Comparison of ENCODE assay signal across 34 mouse cellular contexts in genomic region chr1:106314476-106314875, GRCm38 (mm10).
DNase-seq lines count a peak whose midpoint lies in the region; ATAC-seq and TF ChIP-seq lines count a peak whose summit lies in the region.
"Had no signal": no experiment of that assay in that cellular context is flagged by ENCODE, and none has a peak within 500 bp of the region (broad histone marks: within the 10 kb centered on the region; RNA-seq: fewer than 3 reads in every experiment).

No protein-coding gene starts in this region.

- 88% methylated on average over 4 of the region's 4 CpGs for WGBS in forebrain, embryonic 12.5 days

- H3K36me3 ChIP-seq in forebrain, embryonic 12.5 days (replicated peaks) = no peaks in the 10 kb centered on the region
- H3K36me3 ChIP-seq: intestine, embryonic 15.5 days had no signal

- ATAC-seq in forebrain, embryonic 12.5 days (ENCODE audit: low FRiP score) = no peak
- ATAC-seq: CD4-positive, CD25-positive, alpha-beta regulatory T cell, adult 4 months; forebrain, embryonic 14.5 days; forebrain, postnatal 0 days; hindbrain, embryonic 16.5 days; intestine, embryonic 15.5 days had no signal

- no peak for TF ChIP-seq POLR2A in embryonic fibroblast, embryonic 13.5 days (IDR thresholded peaks at IDR 0.05; ENCODE audit: low read depth, low read length)

- no peaks in the 10 kb centered on the region for H3K9me3 ChIP-seq in forebrain, embryonic 12.5 days
- H3K9me3 ChIP-seq: embryonic facial prominence, embryonic 10.5 days; embryonic facial prominence, embryonic 13.5 days; forebrain, embryonic 10.5 days; heart, embryonic 12.5 days; heart, embryonic 15.5 days; hindbrain, embryonic 10.5 days; hindbrain, embryonic 13.5 days; intestine, embryonic 15.5 days had no signal

- H3K4me3 ChIP-seq in embryonic fibroblast, embryonic 13.5 days (ENCODE audit: insufficient read depth, low read length) = no peak overlapping the region
- no peak overlapping the region for H3K4me3 ChIP-seq in forebrain, embryonic 12.5 days (replicated peaks)
- H3K4me3 ChIP-seq: embryonic facial prominence, embryonic 10.5 days; embryonic facial prominence, embryonic 13.5 days; forebrain, embryonic 10.5 days; gastrocnemius, adult 2 months; heart, embryonic 12.5 days; heart, embryonic 15.5 days; hindbrain, embryonic 10.5 days; hindbrain, embryonic 13.5 days; intestine, embryonic 15.5 days had no signal

- no peak overlapping the region for H3K4me2 ChIP-seq in forebrain, embryonic 12.5 days
- H3K4me2 ChIP-seq: embryonic facial prominence, embryonic 13.5 days; heart, embryonic 12.5 days; heart, embryonic 15.5 days; hindbrain, embryonic 13.5 days; intestine, embryonic 15.5 days had no signal

- TF ChIP-seq CTCF in embryonic fibroblast, embryonic 13.5 days (IDR thresholded peaks at IDR 0.05; ENCODE audit: borderline replicate concordance, insufficient read depth, low read length) = no peak

- H3K27me3 ChIP-seq in forebrain, embryonic 12.5 days = no peaks in the 10 kb centered on the region
- H3K27me3 ChIP-seq: embryonic facial prominence, embryonic 13.5 days; heart, embryonic 12.5 days; heart, embryonic 15.5 days; hindbrain, embryonic 13.5 days; intestine, embryonic 15.5 days had no signal

- H3K27ac ChIP-seq in embryonic fibroblast, embryonic 13.5 days (ENCODE audit: insufficient read depth, low read length) = peak overlapping the region; percentile 65
- no peak overlapping the region for H3K27ac ChIP-seq in forebrain, embryonic 12.5 days
- H3K27ac ChIP-seq: embryonic facial prominence, embryonic 10.5 days; embryonic facial prominence, embryonic 13.5 days; forebrain, embryonic 10.5 days; gastrocnemius, adult 2 months; heart, embryonic 15.5 days; hindbrain, embryonic 10.5 days; hindbrain, embryonic 13.5 days; intestine, embryonic 15.5 days had no signal

- peaks cover 15% of the 10 kb centered on the region for H3K4me1 ChIP-seq in embryonic fibroblast, embryonic 13.5 days (ENCODE audit: control insufficient read depth, insufficient read depth, low read length)
- H3K4me1 ChIP-seq in forebrain, embryonic 12.5 days = no peaks in the 10 kb centered on the region
- H3K4me1 ChIP-seq: embryonic facial prominence, embryonic 10.5 days; embryonic facial prominence, embryonic 13.5 days; forebrain, embryonic 10.5 days; hindbrain, embryonic 10.5 days; intestine, embryonic 15.5 days had no signal

- peak; percentile 25 for DNase-seq in adrenal gland, adult 2 months
- DNase-seq in adrenal gland, postnatal 14 days = no peak
- peak; percentile 65 for DNase-seq in 3T3-L1 (ENCODE audit: low read depth, low spot score)
- peak; percentile 36 for DNase-seq in NIH3T3 (ENCODE audit: low read depth)
- no peak for DNase-seq in kidney, adult 8-10 months
- DNase-seq in c-Kit-positive CD71-positive TER-119-positive erythroid progenitor cells, embryonic 14.5 days (ENCODE audit: low spot score) = no peak
- DNase-seq: adrenal gland, postnatal 25 days; B cell, adult 2 months; cerebellum, adult 11 months; cerebellum, adult 8-10 months; cerebellum, postnatal 10 days; cerebellum, postnatal 36 days; embryo, embryonic 11 days; forebrain, postnatal 0 days; gastrocnemius, adult 2 months; gastrocnemius, postnatal 14 days; heart, adult 18-20 months; heart, postnatal 10 days; heart, postnatal 36 days; kidney, adult 11 months; kidney, adult 9 months had no signal

- no peak overlapping the region for H3K9ac ChIP-seq in forebrain, embryonic 12.5 days
- H3K9ac ChIP-seq: embryonic facial prominence, embryonic 13.5 days; forebrain, postnatal 0 days; heart, embryonic 12.5 days; heart, embryonic 15.5 days; hindbrain, embryonic 13.5 days; intestine, embryonic 15.5 days had no signal

Comparison
In these comparisons a context has a peak if more than half of its experiments do, and no peak if none do; other contexts are left out.
1. DNase-seq: peak in adrenal gland, adult 2 months (single experiment), 3T3-L1 (single experiment) and NIH3T3 (single experiment); none in adrenal gland, postnatal 14 days (single experiment), kidney, adult 8-10 months (0 of 2) and c-Kit-positive CD71-positive TER-119-positive erythroid progenitor cells, embryonic 14.5 days (single experiment).